Mouse (Mus musculus) ES-E14 (cell line): Measurements from ENCODE around the gene Apobec3. TPM values are rescaled to one million over a fixed set of nuclear protein-coding genes. Genes with fewer than 3 reads are reported as not detected.
"Not testable (repeated sequence)": the region's sequence is repeated elsewhere in the genome, so short reads cannot be mapped to it uniquely, and the experiment has no call there.

ENCODE experiments used
- DNase-seq: peaks from one replicate; pipeline ENCODE4 v3.0.0-alpha.2; 2013; ENCODE audit warnings: low read depth, low spot score
- H3K27ac ChIP-seq: 2 replicates; pipeline ENCODE4 v1.5.1; 2012; ENCODE audit warnings: low read depth, mild to moderate bottlenecking, low read length, moderate library complexity, mixed read lengths; ENCODE audit not compliant: poor library complexity, insufficient read depth, severe bottlenecking
- H3K36me3 ChIP-seq: 2 replicates; pipeline ENCODE4 v1.6.1; 2012; ENCODE audit warnings: mild to moderate bottlenecking, low read length, moderate library complexity, mixed read lengths; ENCODE audit not compliant: control insufficient read depth, poor library complexity, insufficient read depth, severe bottlenecking
- H3K4me1 ChIP-seq, 2 experiments: fragments of 150-350 bp in 1 of 2; sonication (generic) in 1 of 2; 2 replicates each; pipeline ENCODE4 v1.6.1; 2012; ENCODE audit warnings: low read length in 2 of 2, mild to moderate bottlenecking in 1 of 2, mixed read lengths in 1 of 2; ENCODE audit not compliant: control insufficient read depth in 2 of 2, insufficient read depth in 2 of 2, poor library complexity in 1 of 2
- H3K4me3 ChIP-seq, 2 experiments: fragments of 150-350 bp in 1 of 2; sonication (generic) in 1 of 2; 2 replicates each; pipeline ENCODE4 v1.5.1; 2012; ENCODE audit warnings: low read length in 2 of 2, low read depth in 1 of 2, mild to moderate bottlenecking in 1 of 2, mixed read lengths in 1 of 2; ENCODE audit not compliant: insufficient read depth in 1 of 2, poor library complexity in 1 of 2, severe bottlenecking in 1 of 2
- H3K9ac ChIP-seq: 2 replicates; pipeline ENCODE4 v1.6.1; 2012; ENCODE audit warnings: low read depth, mild to moderate bottlenecking, low read length, mixed read lengths; ENCODE audit not compliant: poor library complexity, insufficient read depth, severe bottlenecking
- H3K9me3 ChIP-seq: fragments of 150-350 bp; sonication (generic); 2 replicates; pipeline ENCODE4 v1.6.1; 2012; ENCODE audit warnings: low read depth, mild to moderate bottlenecking, low read length; ENCODE audit not compliant: control insufficient read depth, insufficient read depth
- CHD2 ChIP-seq: IDR thresholded peaks from 2 replicates; pipeline ENCODE4 v1.6.1; 2014; ENCODE audit warnings: mild to moderate bottlenecking, low read depth, low read length, inconsistent platforms
- HCFC1 ChIP-seq: IDR thresholded peaks from 2 replicates; pipeline ENCODE4 v1.6.1; 2012; ENCODE audit warnings: low read length, inconsistent platforms, borderline replicate concordance; ENCODE audit not compliant: insufficient read depth
- MAFK ChIP-seq: IDR thresholded peaks from 2 replicates; pipeline ENCODE4 v1.6.1; 2014; ENCODE audit warnings: mild to moderate bottlenecking, low read depth, low read length, inconsistent platforms; ENCODE audit not compliant: insufficient read depth
- ZC3H11A ChIP-seq: IDR thresholded peaks from 2 replicates; pipeline ENCODE4 v1.6.1; 2012; ENCODE audit warnings: low read depth, mild to moderate bottlenecking, inconsistent platforms, low read length, borderline replicate concordance
- ZNF384 ChIP-seq: IDR thresholded peaks from 2 replicates; pipeline ENCODE4 v1.6.1; 2012; ENCODE audit warnings: low read depth, low read length, inconsistent platforms
- in situ Hi-C, 2 experiments: fragments of 600-800 bp; cut with MboI; formaldehyde crosslinking; loops; one replicate each; pipeline ENCODE4 v1.15.1; 2025; ENCODE audit warnings: low sequenced_read_pairs in 2 of 2, inconsistent platforms in 1 of 2; ENCODE audit not compliant: unreplicated experiment in 2 of 2
- total RNA-seq: library from RNA; depleted of rRNA; stranded (reverse); fragments of 300-350 nt; gene quantifications from 2 replicates; pipeline ENCODE4 v1.2.3, GENCODE M21; 2012

Apobec3 gene
- total RNA-seq, 1 experiment, result 42.4 TPM

- in situ Hi-C loops, result no loop called here
- peak overlapping the region; percentile 64 to 80 for H3K4me3 ChIP-seq
- H3K27ac ChIP-seq, result no peak overlapping the region; the same call in 1 of the 2 replicates
- no peaks in the 10 kb centered on the region for H3K9me3 ChIP-seq
- TF ChIP-seq MAFK (no peak), ZC3H11A (no peak), ZNF384 (no peak), CHD2 (no peak), HCFC1 (no peak)
- H3K36me3 ChIP-seq, result peaks cover 15% of the 10 kb centered on the region
- peak overlapping the region; percentile 82 for H3K9ac ChIP-seq
- H3K4me1 ChIP-seq, result peaks cover 8 to 12% of the 10 kb centered on the region in 2 experiments
- no peak for DNase-seq
Observed at GRCm38 (mm10) chr15:79892995-79893823, 1.8 kb downstream of the Apobec3 start.

DNA sequence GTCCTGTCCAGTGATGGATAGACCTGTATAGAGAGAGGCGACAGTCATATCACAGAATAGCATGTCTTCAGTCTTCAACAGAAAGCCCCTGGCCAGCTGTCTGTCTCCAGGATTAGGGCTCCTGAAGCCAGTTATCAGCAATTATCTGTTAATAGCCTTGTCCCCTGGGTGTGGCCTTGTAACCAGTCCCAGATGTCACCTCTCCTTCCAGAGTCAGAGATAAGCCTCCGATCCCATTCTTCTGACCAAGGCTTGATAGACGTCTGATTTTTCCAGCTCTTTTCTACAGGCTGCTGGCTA lies 2.3 kb downstream of the Apobec3 start:
- H3K4me3 ChIP-seq, result peak overlapping the region; percentile 64 to 80
- H3K4me1 ChIP-seq, result peaks cover 8 to 9% of the 10 kb centered on the region in 2 experiments
- peaks cover 20% of the 10 kb centered on the region for H3K36me3 ChIP-seq
- in situ Hi-C loops, result no loop called here
- no peak for TF ChIP-seq ZNF384
- no peak for TF ChIP-seq CHD2
- no peak for TF ChIP-seq MAFK
- no peak for TF ChIP-seq ZC3H11A
- no peak for TF ChIP-seq HCFC1
- no peak for DNase-seq
- H3K9ac ChIP-seq, result peak overlapping the region; percentile 56; the same call in 1 of the 2 replicates
- no peak overlapping the region for H3K27ac ChIP-seq
- H3K9me3 ChIP-seq, result no peaks in the 10 kb centered on the region

DNA sequence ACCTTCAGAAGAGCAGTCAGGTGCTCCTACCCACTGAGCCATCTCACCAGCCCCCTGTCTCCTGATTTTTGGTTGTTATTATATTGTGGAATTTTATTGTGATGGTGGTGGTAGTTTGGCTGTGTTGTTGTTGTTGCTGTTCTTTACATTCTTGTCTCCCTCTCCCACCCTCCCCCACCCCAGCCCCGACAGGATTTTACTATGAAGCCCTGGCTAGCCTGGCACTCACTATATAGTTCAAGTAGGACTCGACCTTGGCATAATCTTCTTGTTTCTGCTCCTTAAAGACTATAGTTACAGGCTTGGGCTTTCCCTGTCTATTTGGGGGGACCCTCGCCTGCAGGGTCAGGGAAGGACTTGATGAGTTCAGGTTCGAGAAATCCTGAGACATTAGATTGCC lies 2.9 kb downstream of the Apobec3 start:
- TF ChIP-seq ZNF384, result no peak
- TF ChIP-seq CHD2, result no peak
- TF ChIP-seq MAFK, result no peak
- no peak for TF ChIP-seq HCFC1
- TF ChIP-seq ZC3H11A, result no peak

DNA sequence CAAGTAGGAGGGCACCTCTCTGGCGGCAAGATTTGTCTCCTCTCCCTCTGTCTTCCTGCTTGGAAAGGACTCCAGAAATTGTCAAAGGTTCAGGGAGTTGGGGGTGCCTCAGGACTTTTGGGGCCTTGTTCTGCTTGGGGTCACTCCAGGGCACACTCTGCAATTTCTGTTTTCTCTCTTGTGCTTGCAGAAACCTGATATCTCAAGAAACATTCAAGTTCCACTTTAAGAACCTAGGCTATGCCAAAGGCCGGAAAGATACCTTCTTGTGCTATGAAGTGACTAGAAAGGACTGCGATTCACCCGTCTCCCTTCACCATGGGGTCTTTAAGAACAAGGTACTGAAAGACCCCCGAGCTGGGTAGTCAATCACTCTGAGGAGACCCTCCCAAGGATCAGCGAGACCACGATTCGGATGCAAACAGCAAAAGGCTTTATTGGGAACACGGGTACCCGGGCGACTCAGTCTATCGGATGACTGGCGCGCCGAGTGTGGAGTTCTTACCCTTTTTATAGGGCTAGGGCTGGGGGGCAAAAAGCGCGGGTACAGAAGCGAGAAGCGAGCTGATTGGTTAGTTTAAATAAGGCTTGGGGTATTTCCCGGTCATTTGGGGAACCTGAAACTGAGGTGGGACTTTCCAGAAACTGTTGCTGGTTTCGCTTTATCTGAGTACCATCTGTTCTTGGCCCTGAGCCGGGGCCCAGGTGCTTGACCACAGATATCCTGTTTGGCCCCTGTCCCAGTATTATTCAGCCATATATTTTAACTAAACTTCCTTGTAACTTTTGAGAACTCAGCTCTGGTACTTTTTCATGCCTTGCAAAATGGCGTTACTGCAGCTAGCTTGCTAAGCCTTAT lies 4.0 kb downstream of the Apobec3 start:
- H3K9me3 ChIP-seq, H3K4me3 ChIP-seq, DNase-seq, H3K27ac ChIP-seq, H3K9ac ChIP-seq, in situ Hi-C loops: not testable (repeated sequence)
- peaks cover 9 to 15% of the 10 kb centered on the region in 2 experiments for H3K4me1 ChIP-seq
- H3K36me3 ChIP-seq, result peaks cover 29% of the 10 kb centered on the region

More for the DNA sequence above, 2.9 kb downstream of the Apobec3 start:
- H3K36me3 ChIP-seq, result peaks cover 25% of the 10 kb centered on the region
- in situ Hi-C loops, result no loop called here
- peak overlapping the region; percentile 29; the same call in 1 of the 2 replicates for H3K9ac ChIP-seq
- H3K27ac ChIP-seq, result no peak overlapping the region
- H3K4me1 ChIP-seq, result peaks cover 9% of the 10 kb centered on the region in 2 experiments
- no peaks in the 10 kb centered on the region for H3K9me3 ChIP-seq
- H3K4me3 ChIP-seq, result peak overlapping the region in 1 of 2 experiments; percentile 36; a peak in 1 of 4 replicates
- no peak for DNase-seq
